Mouse (Mus musculus) hindbrain, embryonic 10.5 days (tissue): ENCODE data around the gene Rasl11b. TPM values are rescaled to one million over a fixed set of nuclear protein-coding genes. Genes with fewer than 3 reads are reported as not detected.
A peak's percentile ranks its signal among the peaks of the same experiment; 100 is the strongest.

Source experiments
- DNase-seq: peaks from one replicate; pipeline ENCODE4 v3.0.0-alpha.2; 2017; ENCODE audit warnings: low spot score
- H3K27ac ChIP-seq: fragments of 300-500 bp; sonication (generic); 2 replicates; pipeline ENCODE4 v1.5.1; 2016; ENCODE audit warnings: mild to moderate bottlenecking, moderate library complexity
- H3K27me3 ChIP-seq: fragments of 300-500 bp; sonication (generic); 2 replicates; pipeline ENCODE4 v1.6.1; 2016; ENCODE audit warnings: mild to moderate bottlenecking; ENCODE audit not compliant: poor library complexity, insufficient read depth, severe bottlenecking
- H3K36me3 ChIP-seq: fragments of 300-500 bp; sonication (generic); 2 replicates; pipeline ENCODE4 v1.6.1; 2016; ENCODE audit warnings: mild to moderate bottlenecking, moderate library complexity
- H3K4me1 ChIP-seq: fragments of 300-500 bp; sonication (generic); replicated peaks from 2 replicates; pipeline ENCODE4 v1.6.1; 2016; ENCODE audit warnings: mild to moderate bottlenecking
- H3K4me3 ChIP-seq: fragments of 300-500 bp; sonication (generic); 2 replicates; pipeline ENCODE4 v1.5.1; 2016; ENCODE audit warnings: mild to moderate bottlenecking, moderate library complexity
- H3K9me3 ChIP-seq: fragments of 300-500 bp; sonication (generic); 2 replicates; pipeline ENCODE4 v1.6.1; 2016; ENCODE audit warnings: mild to moderate bottlenecking, moderate library complexity
- WGBS: fragments of 180-500 bp; shearing (Covaris S2); methylation state at CpG from one replicate; pipeline ENCODE4 v1.1.7; 2016; 5-methylcytosine and 5-hydroxymethylcytosine counted together
- polyA plus RNA-seq: library from polyadenylated mRNA; unstranded; fragments of >200 nt; fragmentation: Nextera tagmentation; extraction: Ambion mirVana; gene quantifications from 2 replicates; pipeline ENCODE4 v1.2.1, GENCODE M21; 2016

The Rasl11b gene
- polyA plus RNA-seq, 1 experiment from 2014 or later: 30.5 TPM

DNA sequence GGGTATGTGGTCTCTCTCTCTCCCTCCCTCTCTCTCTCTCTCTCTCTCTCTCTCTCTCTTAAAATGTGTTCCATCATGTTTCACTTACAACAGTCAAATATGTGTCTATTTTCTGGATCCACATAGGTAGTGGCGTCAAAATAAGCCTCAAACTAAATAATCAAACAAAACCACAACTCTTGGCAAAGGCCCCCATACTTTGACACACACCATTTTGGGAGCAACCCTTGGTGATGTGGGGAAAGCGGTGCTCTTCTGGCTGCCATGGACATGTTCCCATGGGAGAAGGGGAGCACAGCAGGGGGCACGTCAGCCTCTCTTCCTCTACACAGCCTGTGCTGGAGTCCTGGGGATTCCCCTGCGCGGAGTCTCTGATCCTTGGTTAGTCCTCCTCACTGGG is 4.2 kb upstream of the Rasl11b start:
- Histone ChIP-seq H3K4me3 (no peak overlapping the region), H3K4me1 (peaks cover 53% of the 10 kb centered on the region), H3K27me3 (peaks cover 34% of the 10 kb centered on the region), H3K9me3 (no peaks in the 10 kb centered on the region), H3K36me3 (no peaks in the 10 kb centered on the region), H3K27ac (0 out of 2 replicates have a peak overlapping the region, but pooled peaks have one; percentile 12)
- 71% methylated on average over 5 of the region's 5 CpGs for WGBS
- no peak for DNase-seq

DNA sequence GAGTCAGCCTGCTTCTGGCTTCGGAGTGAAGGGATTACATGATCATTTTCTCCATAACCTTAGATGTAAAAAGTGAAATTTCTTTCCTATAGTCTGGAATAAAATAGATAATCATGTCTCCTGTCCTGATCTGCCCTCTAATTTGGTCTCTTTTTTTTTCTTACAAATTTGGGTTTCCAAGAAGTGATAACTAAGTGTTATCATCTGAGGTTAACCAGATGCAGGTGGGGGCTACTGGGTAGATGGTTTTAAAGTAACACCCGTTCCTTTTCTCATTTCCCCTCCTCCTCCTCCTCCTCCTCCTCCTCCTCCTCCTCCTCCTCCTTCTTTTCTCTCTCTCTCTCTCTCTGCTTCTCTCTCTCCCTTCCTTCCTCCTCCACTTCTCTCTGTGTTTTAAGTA is 2.1 kb upstream of the Rasl11b start:
- peaks cover 34% of the 10 kb centered on the region for H3K27me3 ChIP-seq
- peaks cover 74% of the 10 kb centered on the region for H3K4me1 ChIP-seq
- no peak overlapping the region for H3K27ac ChIP-seq
- 72% methylated on average over 2 of the region's 2 CpGs for WGBS
- H3K9me3 ChIP-seq: no peaks in the 10 kb centered on the region
- H3K4me3 ChIP-seq: no peak overlapping the region
- DNase-seq: no peak
- H3K36me3 ChIP-seq: peaks cover 11% of the 10 kb centered on the region

DNA sequence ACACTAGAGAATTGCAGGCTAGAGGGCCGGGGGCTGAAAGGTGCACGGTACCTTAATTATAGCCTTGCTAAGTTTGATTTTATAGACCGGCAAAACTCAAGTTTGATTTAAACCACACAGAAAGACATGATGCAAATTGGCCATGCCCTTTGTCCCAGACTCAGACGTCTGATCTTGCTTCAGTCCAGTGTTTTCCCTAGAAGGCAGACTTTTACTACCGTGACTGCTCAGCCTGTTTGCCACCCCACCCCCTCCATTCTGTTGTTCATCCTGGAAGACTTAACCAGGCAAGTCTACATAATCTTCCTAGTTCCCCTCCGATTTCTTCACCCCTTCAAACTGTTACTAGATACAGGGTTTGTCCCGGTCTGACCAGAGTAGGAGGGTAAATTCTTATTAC is 1.5 kb upstream of the Rasl11b start:
- Histone ChIP-seq H3K36me3 (peaks cover 17% of the 10 kb centered on the region), H3K27me3 (peaks cover 34% of the 10 kb centered on the region), H3K27ac (peak overlapping the region; percentile 40; the same call in 1 of the 2 replicates), H3K4me1 (peaks cover 76% of the 10 kb centered on the region), H3K4me3 (no peak overlapping the region), H3K9me3 (no peaks in the 10 kb centered on the region)
- 47% methylated on average over 7 of the region's 7 CpGs for WGBS
- no peak for DNase-seq

DNA sequence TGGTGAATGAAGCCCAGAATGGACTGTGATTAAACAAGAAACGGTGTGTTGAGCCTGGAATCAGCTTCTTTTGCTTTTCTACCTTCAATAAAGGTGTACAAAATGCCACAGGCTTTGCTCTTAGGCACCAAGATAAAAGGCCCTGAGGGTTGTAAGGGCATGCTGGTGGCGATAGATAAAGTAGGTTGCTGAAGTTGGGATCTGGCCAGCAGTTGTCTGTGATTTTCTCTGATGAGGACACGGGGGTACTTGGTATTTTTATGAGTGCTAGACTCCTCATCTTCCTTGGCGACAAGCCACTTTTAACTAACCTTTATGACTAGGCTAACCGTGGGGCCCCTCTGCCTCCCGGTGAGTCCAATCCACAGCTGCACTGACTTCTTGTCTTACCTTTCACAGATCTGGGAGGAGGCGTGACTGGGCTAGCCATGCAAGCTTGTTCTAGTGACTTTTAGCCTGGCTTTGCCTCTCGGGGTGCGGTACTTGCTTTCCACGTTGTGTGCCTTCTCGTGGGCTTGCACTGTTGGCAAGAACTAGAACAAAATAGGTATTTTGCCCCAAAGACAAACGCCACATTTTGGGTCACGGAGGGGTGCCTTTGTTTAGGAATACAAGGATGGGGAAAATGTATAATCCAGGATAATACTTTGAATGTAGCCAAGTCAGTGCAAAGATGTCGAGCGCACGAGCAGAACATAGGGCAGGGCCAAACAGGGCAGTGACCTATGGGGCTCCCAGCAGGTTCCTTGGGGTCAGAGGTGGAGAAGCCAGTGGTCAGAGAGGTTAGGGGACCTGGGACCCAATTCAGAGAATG is 852 bp upstream of the Rasl11b start:
- Histone ChIP-seq H3K4me3 (peak overlapping the region; percentile 95), H3K4me1 (peaks cover 76% of the 10 kb centered on the region), H3K27me3 (peaks cover 34% of the 10 kb centered on the region), H3K9me3 (no peaks in the 10 kb centered on the region), H3K36me3 (peaks cover 23% of the 10 kb centered on the region), H3K27ac (peak overlapping the region; percentile 95)
- 29% methylated on average over 16 of the region's 16 CpGs for WGBS
- DNase-seq: no peak

DNA sequence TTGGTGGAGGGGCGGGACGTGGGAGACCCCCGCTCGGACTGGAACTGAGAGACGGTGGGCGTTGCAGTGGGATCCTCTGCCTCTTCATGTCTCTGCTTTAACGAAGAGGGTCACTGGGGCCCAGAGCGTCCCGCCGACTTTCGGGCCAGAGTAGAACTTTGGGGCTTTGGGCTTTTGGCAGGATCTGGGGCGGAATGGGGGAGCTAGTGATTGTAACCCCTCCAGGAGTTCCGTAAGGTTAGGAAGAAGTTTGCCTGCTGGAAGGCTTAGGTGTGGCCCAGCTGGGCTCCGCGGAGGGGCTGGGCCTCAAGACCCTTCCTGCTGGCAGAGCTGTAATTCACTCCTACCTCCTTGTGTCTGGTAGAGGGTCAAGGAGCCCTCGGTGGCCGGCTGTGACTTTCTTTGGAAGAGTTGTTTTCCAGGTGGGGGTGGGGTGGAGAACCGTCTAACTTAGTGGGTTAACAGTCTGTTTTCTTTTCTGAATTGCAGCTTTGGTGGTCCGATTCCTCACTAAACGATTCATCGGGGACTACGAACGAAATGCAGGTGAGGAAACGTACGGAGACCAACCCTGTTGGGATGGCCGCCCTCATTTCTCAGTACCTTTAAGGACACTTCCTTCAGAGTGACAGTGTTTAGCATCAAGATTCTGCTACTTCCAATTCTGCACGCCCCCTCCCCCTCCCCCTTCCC is 674 bp downstream of the Rasl11b start:
- peak overlapping the region; percentile 95 for H3K27ac ChIP-seq
- peak; percentile 59 for DNase-seq
- H3K4me3 ChIP-seq: peak overlapping the region; percentile 95
- peaks cover 74% of the 10 kb centered on the region for H3K4me1 ChIP-seq
- WGBS: under 1% methylated on average over 27 of the region's 27 CpGs
- no peaks in the 10 kb centered on the region for H3K9me3 ChIP-seq
- peaks cover 28% of the 10 kb centered on the region for H3K27me3 ChIP-seq
- H3K36me3 ChIP-seq: peaks cover 36% of the 10 kb centered on the region

DNA sequence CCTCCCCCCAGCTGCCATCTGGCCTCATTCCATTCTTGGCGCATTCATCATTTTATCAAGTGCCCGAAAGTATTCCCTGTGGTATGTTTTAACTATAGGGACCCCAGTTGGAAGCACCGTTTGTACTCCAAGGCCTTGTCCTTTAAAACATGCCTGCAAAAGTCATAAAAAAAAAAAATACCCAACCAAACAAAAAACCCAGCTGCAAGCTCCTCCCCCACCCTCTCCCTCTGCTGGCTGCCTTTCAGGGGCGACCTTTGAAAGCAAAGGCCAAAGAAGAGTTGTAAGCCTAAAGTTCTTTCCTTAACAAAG is 1.2 kb downstream of the Rasl11b start:
- H3K4me3 ChIP-seq: peak overlapping the region; percentile 95
- DNase-seq: peak; percentile 66
- under 1% methylated on average over 4 of the region's 4 CpGs for WGBS

DNA sequence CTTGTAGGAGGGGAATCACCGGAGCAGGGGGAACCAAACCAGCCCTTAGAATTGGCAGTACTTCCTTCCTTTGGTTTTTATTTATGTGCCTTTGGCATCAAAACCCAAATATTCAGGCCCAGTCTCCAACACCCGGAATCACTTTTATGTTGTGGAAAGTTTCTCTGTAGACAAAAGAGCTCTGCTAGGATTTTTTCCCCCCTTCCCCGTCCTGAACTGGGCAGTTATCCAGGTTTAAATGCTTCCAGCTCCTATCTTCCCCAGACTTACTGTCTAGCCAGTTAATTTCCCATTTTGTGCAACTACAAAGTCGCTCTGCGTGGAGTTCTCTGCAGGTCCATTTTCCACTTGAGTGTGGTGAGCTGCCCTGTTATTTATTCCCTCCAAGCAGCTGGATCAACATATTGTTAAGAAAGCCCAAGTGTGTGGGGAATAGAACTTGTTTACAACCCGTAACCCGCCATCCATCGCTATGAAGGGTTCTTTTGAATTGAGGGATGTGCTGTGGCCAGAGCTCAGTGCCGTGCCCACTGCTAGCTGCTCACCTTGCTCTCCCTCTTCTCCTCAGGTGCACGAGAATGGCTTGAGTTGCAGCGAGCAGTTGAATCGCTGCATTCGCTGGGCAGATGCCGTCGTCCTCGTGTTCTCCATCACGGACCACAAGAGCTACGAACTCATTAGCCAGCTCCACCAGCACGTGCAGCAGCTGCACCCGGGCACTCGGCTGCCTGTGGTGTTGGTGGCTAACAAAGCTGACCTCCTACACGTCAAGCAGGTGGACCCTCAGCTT is 2.6 kb downstream of the Rasl11b start:
- peak overlapping the region; percentile 95; the same call in 1 of the 2 replicates for H3K4me3 ChIP-seq

More for the DNA sequence above, 1.2 kb downstream of the Rasl11b start:
- peaks cover 36% of the 10 kb centered on the region for H3K36me3 ChIP-seq
- peak overlapping the region; percentile 95 for H3K27ac ChIP-seq
- H3K27me3 ChIP-seq: peaks cover 22% of the 10 kb centered on the region
- peaks cover 75% of the 10 kb centered on the region for H3K4me1 ChIP-seq
- H3K9me3 ChIP-seq: no peaks in the 10 kb centered on the region

DNA sequence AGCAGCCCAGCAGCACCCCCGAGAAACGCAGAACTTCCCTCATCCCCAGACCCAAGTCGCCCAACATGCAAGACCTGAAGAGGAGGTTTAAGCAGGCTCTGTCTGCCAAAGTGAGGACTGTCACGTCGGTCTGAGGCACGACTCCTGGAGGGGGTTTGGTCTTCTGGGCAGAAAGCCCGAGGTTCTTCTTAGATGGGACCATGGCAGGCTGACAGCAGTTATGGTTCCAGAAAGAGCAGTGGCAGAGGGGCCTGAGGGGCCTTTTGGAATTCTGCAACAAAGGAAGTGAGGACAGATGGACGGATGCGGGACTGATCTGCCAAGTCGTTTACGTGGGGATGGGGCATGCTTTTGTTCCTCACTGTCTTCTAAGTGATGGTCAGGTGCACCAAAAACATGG is 3.4 kb downstream of the Rasl11b start:
- H3K36me3 ChIP-seq: peaks cover 36% of the 10 kb centered on the region
- no peak for DNase-seq
- H3K4me3 ChIP-seq: 0 out of 2 replicates have a peak overlapping the region, but pooled peaks have one; percentile 1
- 84% methylated on average over 11 of the region's 11 CpGs for WGBS
- H3K27ac ChIP-seq: 0 out of 2 replicates have a peak overlapping the region, but pooled peaks have one; percentile 40
- peaks cover 2% of the 10 kb centered on the region; the same call in 1 of the 2 replicates for H3K27me3 ChIP-seq
- H3K9me3 ChIP-seq: peaks cover 3% of the 10 kb centered on the region; the same call in 1 of the 2 replicates
- H3K4me1 ChIP-seq: peaks cover 84% of the 10 kb centered on the region

More for the DNA sequence above, 2.6 kb downstream of the Rasl11b start:
- H3K27me3 ChIP-seq: peaks cover 9% of the 10 kb centered on the region; the same call in 1 of the 2 replicates
- H3K4me1 ChIP-seq: peaks cover 86% of the 10 kb centered on the region
- peak overlapping the region; percentile 40; the same call in 1 of the 2 replicates for H3K27ac ChIP-seq
- H3K9me3 ChIP-seq: no peaks in the 10 kb centered on the region
- H3K36me3 ChIP-seq: peaks cover 36% of the 10 kb centered on the region
- 91% methylated on average over 22 of the region's 22 CpGs for WGBS
- DNase-seq: no peak

DNA sequence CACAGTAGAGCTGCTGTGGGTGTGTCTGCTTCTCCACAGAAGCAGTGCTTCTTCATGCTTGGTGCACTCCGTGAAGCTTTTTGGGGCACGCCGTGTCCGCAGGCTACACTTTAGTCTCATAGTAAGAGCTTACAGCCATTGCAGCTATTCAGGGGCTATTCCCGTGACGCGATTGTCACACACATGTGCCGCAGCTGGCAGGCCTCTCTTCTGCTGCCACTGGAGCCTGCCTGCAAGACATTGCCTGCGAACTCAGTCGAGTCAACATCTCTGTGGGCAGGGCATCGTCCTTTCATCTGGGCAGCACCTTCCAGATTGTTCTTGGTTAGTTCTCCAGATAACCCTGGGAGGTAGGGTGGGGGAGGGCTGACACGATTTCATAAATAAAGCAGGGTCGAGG is 4.7 kb downstream of the Rasl11b start:
- WGBS: 90% methylated on average over 13 of the region's 13 CpGs
- DNase-seq: no peak
- Histone ChIP-seq H3K9me3 (peaks cover 5% of the 10 kb centered on the region; the same call in 1 of the 2 replicates), H3K27ac (no peak overlapping the region), H3K36me3 (peaks cover 36% of the 10 kb centered on the region), H3K4me1 (peaks cover 71% of the 10 kb centered on the region), H3K4me3 (no peak overlapping the region), H3K27me3 (no peaks in the 10 kb centered on the region)

DNA sequence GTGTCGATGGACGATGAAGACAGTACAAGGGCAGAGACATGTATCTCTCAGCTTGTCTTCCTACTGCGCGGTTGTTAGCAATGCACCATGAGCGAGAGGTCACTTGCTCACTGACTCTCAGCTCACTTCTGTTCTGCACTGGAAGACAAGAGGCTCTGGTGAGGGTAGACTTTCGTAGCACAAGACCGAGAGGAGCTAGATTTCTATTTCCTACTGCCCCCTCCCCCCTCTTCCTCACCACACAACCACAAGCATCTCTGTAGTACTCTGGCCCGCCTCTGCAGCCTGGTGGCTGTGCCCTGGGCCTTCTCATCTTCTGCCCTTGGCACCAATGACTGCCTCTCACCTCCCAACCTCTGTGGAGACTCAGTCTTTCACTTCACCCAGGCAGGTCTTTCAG is 5.4 kb downstream of the Rasl11b start:
- Histone ChIP-seq H3K27ac (no peak overlapping the region), H3K36me3 (peaks cover 36% of the 10 kb centered on the region), H3K9me3 (peaks cover 5% of the 10 kb centered on the region; the same call in 1 of the 2 replicates), H3K27me3 (no peaks in the 10 kb centered on the region), H3K4me1 (peaks cover 67% of the 10 kb centered on the region), H3K4me3 (no peak overlapping the region)
- DNase-seq: no peak
- WGBS: 86% methylated on average over 8 of the region's 8 CpGs

DNA sequence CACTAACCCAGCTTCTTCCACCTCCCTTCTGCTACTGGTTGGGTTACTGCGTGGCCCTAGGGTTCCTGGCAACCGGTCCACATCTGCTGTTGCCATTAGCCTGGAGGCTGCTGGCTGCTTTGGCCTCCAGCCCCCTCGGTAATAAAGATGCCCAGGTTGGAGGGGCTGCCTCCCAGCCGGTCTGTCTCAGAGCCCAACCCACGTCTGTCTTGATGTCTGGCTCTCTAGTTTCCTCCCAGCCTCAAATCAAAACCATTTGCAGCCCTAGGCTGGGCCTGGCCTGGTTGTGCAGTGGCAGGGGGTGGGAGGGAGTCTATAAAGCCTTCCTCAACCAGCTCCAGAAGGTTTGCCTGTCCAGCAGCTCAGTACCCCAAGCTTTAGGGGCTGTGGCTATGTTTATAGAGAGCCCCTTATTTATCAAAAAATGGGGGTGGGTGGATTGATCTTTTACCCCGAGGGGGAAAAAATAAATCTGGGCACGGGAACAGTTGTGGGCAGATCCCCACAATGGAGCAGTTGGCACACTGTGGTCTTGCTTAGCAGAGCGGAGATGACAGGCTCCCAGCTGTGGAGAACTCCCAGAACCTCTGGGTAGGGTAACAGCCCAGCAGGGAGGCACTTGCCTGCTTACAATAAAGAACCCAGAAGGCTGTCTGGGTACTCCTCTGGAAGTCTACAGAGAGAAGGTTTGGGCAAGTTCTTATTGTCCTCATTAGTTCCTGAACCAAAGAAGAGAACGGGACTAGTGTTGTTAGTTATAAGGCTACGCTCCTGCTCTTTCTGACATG is 6.7 kb downstream of the Rasl11b start:
- peaks cover 67% of the 10 kb centered on the region for H3K4me1 ChIP-seq
- peak overlapping the region; percentile 62 for H3K27ac ChIP-seq
- peak; percentile 26 for DNase-seq
- H3K4me3 ChIP-seq: no peak overlapping the region
- peaks cover 36% of the 10 kb centered on the region for H3K36me3 ChIP-seq
- H3K27me3 ChIP-seq: no peaks in the 10 kb centered on the region
- peaks cover 5% of the 10 kb centered on the region; the same call in 1 of the 2 replicates for H3K9me3 ChIP-seq
- 52% methylated on average over 10 of the region's 10 CpGs for WGBS

DNA sequence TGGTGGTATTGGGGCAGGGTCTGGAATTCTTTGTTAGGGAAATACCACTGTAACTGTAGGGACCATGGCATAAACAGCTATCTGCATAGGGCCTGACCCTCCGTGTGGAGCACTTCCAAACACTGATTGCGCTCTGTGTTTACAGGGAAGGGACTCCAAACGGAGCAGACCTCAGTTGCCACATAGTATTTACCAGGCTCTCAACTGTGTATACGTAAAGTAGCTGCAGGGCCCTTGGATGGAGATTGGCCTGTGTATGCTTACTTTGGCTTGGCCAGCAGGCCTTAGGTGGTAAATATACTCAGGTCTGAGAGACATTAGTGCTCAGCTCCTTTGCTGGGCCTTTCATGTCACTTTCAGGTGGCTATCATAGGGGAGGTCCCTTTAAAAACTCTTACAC is 7.4 kb downstream of the Rasl11b start:
- Histone ChIP-seq H3K27ac (no peak overlapping the region; the same call in 1 of the 2 replicates), H3K4me3 (no peak overlapping the region), H3K36me3 (peaks cover 31% of the 10 kb centered on the region), H3K27me3 (no peaks in the 10 kb centered on the region), H3K4me1 (peaks cover 59% of the 10 kb centered on the region), H3K9me3 (peaks cover 5% of the 10 kb centered on the region; the same call in 1 of the 2 replicates)
- DNase-seq: no peak
- WGBS: 91% methylated on average over 4 of the region's 4 CpGs
